Mouse (Mus musculus) MEL (cell line): Measurements from ENCODE around the gene Ddrgk1. TPM values are rescaled to one million over a fixed set of nuclear protein-coding genes. Genes with fewer than 3 reads are reported as not detected.

Experiments used
- DNase-seq: peaks from one replicate; pipeline ENCODE4 v3.0.0; 2011; ENCODE audit warnings: low read depth, low spot score
- H3K27ac ChIP-seq: 2 replicates; pipeline ENCODE4 v1.5.1; 2012; ENCODE audit warnings: low read depth, mild to moderate bottlenecking, control low read depth, low read length, moderate library complexity; ENCODE audit not compliant: control insufficient read depth
- H3K27me3 ChIP-seq, 2 experiments: fragments of 150-350 bp in 1 of 2; sonication (generic) in 1 of 2; 2 replicates each; pipeline ENCODE4 v1.6.1; 2012; ENCODE audit warnings: low read length in 2 of 2, mild to moderate bottlenecking in 2 of 2, improper control_type of control experiment in 1 of 2, moderate library complexity in 1 of 2; ENCODE audit not compliant: insufficient read depth in 2 of 2, control insufficient read depth in 1 of 2
- H3K36me3 ChIP-seq, 2 experiments: 2 replicates each; pipeline ENCODE4 v1.6.1; 2012 to 2014; ENCODE audit warnings: low read length in 2 of 2, improper control_type of control experiment in 1 of 2, inconsistent platforms in 1 of 2, mild to moderate bottlenecking in 1 of 2; ENCODE audit not compliant: insufficient read depth in 2 of 2, control insufficient read depth in 1 of 2
- H3K4me1 ChIP-seq, 2 experiments: fragments of 150-350 bp in 1 of 2; sonication (generic) in 1 of 2; 2 replicates each; pipeline ENCODE4 v1.6.1; 2012; ENCODE audit warnings: low read length in 2 of 2, improper control_type of control experiment in 1 of 2, mild to moderate bottlenecking in 1 of 2; ENCODE audit not compliant: insufficient read depth in 2 of 2, control insufficient read depth in 1 of 2
- H3K4me3 ChIP-seq, 2 experiments: fragments of 150-350 bp in 1 of 2; sonication (generic) in 1 of 2; 2 replicates each; pipeline ENCODE4 v1.5.1; 2012; ENCODE audit warnings: low read depth in 2 of 2, low read length in 2 of 2, mild to moderate bottlenecking in 2 of 2, moderate library complexity in 2 of 2, control low read depth in 1 of 2, improper control_type of control experiment in 1 of 2; ENCODE audit not compliant: control insufficient read depth in 1 of 2, insufficient read depth in 1 of 2
- H3K79me2 ChIP-seq: 2 replicates; pipeline ENCODE4 v1.6.1; 2012; ENCODE audit warnings: mild to moderate bottlenecking, low read length, moderate library complexity; ENCODE audit not compliant: control insufficient read depth, poor library complexity, insufficient read depth
- H3K9ac ChIP-seq: 2 replicates; pipeline ENCODE4 v1.6.1; 2012; ENCODE audit warnings: low read depth, mild to moderate bottlenecking, control low read depth, low read length, moderate library complexity; ENCODE audit not compliant: control insufficient read depth, poor library complexity, severe bottlenecking
- H3K9me3 ChIP-seq: fragments of 150-350 bp; sonication (generic); replicated peaks from 2 replicates; pipeline ENCODE4 v1.6.1; 2012; ENCODE audit warnings: mild to moderate bottlenecking, low read length, improper control_type of control experiment, moderate library complexity; ENCODE audit not compliant: insufficient read depth
- CTCF ChIP-seq, 3 experiments: IDR thresholded peaks in 2 of 3; conservative IDR thresholded peaks in 1 of 3; 2 replicates each; pipeline ENCODE4 v1.5.1; 2011 to 2012; ENCODE audit warnings: low read length in 3 of 3, low read depth in 2 of 3, mild to moderate bottlenecking in 2 of 3, improper control_type of control experiment in 1 of 3, inconsistent platforms in 1 of 3, mixed read lengths in 1 of 3, moderate library complexity in 1 of 3; ENCODE audit not compliant: control insufficient read depth in 1 of 3, insufficient read depth in 1 of 3, poor library complexity in 1 of 3, severe bottlenecking in 1 of 3
- GABPA ChIP-seq: IDR thresholded peaks from 2 replicates; pipeline ENCODE4 v1.6.1; 2012; ENCODE audit warnings: low read depth, mild to moderate bottlenecking, inconsistent platforms, low read length, improper control_type of control experiment, moderate library complexity
- GATA1 ChIP-seq: IDR thresholded peaks from 2 replicates; pipeline ENCODE4 v1.6.1; 2011; ENCODE audit warnings: low read depth, low read length, improper control_type of control experiment
- JUND ChIP-seq: IDR thresholded peaks from 2 replicates; pipeline ENCODE4 v1.6.1; 2011; ENCODE audit warnings: low read depth, mild to moderate bottlenecking, improper control_type of control experiment, low read length
- KAT2A ChIP-seq: conservative IDR thresholded peaks from 2 replicates; pipeline ENCODE4 v1.6.1; 2012; ENCODE audit warnings: low read depth, low read length, improper control_type of control experiment, inconsistent platforms
- MXI1 ChIP-seq: IDR thresholded peaks from 2 replicates; pipeline ENCODE4 v1.6.1; 2011; ENCODE audit warnings: mild to moderate bottlenecking, low read depth, low read length, improper control_type of control experiment
- MYB ChIP-seq: IDR thresholded peaks from 2 replicates; pipeline ENCODE4 v1.6.1; 2011; ENCODE audit warnings: mild to moderate bottlenecking, low read depth, low read length, improper control_type of control experiment
- NRF1 ChIP-seq: IDR thresholded peaks from 2 replicates; pipeline ENCODE4 v1.6.1; 2014; ENCODE audit warnings: low read depth, mild to moderate bottlenecking, inconsistent platforms, low read length, improper control_type of control experiment, moderate library complexity; ENCODE audit not compliant: poor library complexity, insufficient read depth, severe bottlenecking
- POLR2AphosphoS2 ChIP-seq: IDR thresholded peaks from 2 replicates; pipeline ENCODE4 v1.6.1; 2011; ENCODE audit warnings: low read length, improper control_type of control experiment
- RAD21 ChIP-seq: IDR thresholded peaks from 2 replicates; pipeline ENCODE4 v1.6.1; 2011; ENCODE audit warnings: mild to moderate bottlenecking, low read depth, low read length, improper control_type of control experiment
- RCOR1 ChIP-seq: IDR thresholded peaks from 2 replicates; pipeline ENCODE4 v1.6.1; 2012; ENCODE audit warnings: low read depth, mild to moderate bottlenecking, inconsistent platforms, low read length, improper control_type of control experiment
- SMC3 ChIP-seq: IDR thresholded peaks from 2 replicates; pipeline ENCODE4 v1.6.1; 2011; ENCODE audit warnings: low read depth, low read length, improper control_type of control experiment
- TAL1 ChIP-seq: IDR thresholded peaks from 2 replicates; pipeline ENCODE4 v1.6.1; 2012; ENCODE audit warnings: mild to moderate bottlenecking, inconsistent platforms, low read length, moderate library complexity, mixed read lengths
- TBP ChIP-seq: IDR thresholded peaks from 2 replicates; pipeline ENCODE4 v1.8.0; 2011; ENCODE audit warnings: low read depth, low read length, improper control_type of control experiment
- UBTF ChIP-seq: IDR thresholded peaks from 2 replicates; pipeline ENCODE4 v1.6.1; 2012; ENCODE audit warnings: low read depth, mild to moderate bottlenecking, inconsistent platforms, low read length, improper control_type of control experiment, moderate library complexity, borderline replicate concordance; ENCODE audit not compliant: insufficient read depth
- ZC3H11A ChIP-seq: IDR thresholded peaks from 2 replicates; pipeline ENCODE4 v1.6.1; 2012; ENCODE audit warnings: low read depth, mild to moderate bottlenecking, inconsistent platforms, low read length, improper control_type of control experiment
- ZMIZ1 ChIP-seq: IDR thresholded peaks from 2 replicates; pipeline ENCODE4 v1.6.1; 2012; ENCODE audit warnings: low read depth, mild to moderate bottlenecking, inconsistent platforms, low read length, improper control_type of control experiment, moderate library complexity
- polyA plus RNA-seq, 2 experiments: library from polyadenylated mRNA; stranded (reverse) in 1 of 2; unstranded in 1 of 2; fragments of >175 nt in 1 of 2; fragments of >200 nt in 1 of 2; gene quantifications; 2 replicates each; pipeline versions ENCODE4 v1.2.1 to v1.2.4; 2012; ENCODE audit warnings: low replicate concordance in 2 of 2, low read depth in 1 of 2; ENCODE audit not compliant: insufficient read length in 2 of 2, insufficient read depth in 1 of 2, missing spikeins in 1 of 2
- total RNA-seq: library from RNA; depleted of rRNA; stranded (reverse); fragments of 300-350 nt; gene quantifications from 2 replicates; pipeline ENCODE4 v1.2.3, GENCODE M21; 2012; rRNA removed

The Ddrgk1 gene
- total and polyA plus RNA-seq, 3 experiments = 52.7 to 73.6 TPM; not detected in 1

GRCm38 (mm10) chr2:130613091-130613490, 51.4 kb downstream of the Ddrgk1 start:
- Histone ChIP-seq H3K27ac (no peak overlapping the region), H3K4me1 (no peaks in the 10 kb centered on the region), H3K79me2 (peaks cover 1% of the 10 kb centered on the region; the same call in 1 of the 2 replicates), H3K27me3 (no peaks in the 10 kb centered on the region), H3K36me3 (peaks cover 0 to 14% of the 10 kb centered on the region in 2 experiments; a peak in 2 of 4 replicates), H3K9me3 (no peaks in the 10 kb centered on the region), H3K9ac (no peak overlapping the region), H3K4me3 (no peak overlapping the region)
- DNase-seq = peak; percentile 50
- TF ChIP-seq CTCF (IDR thresholded peaks at IDR 0.05 in 2 of 3, conservative IDR thresholded peaks at IDR 0.05 in 1 of 3; ENCODE audit: control insufficient read depth in 1 of 3, insufficient read depth in 1 of 3, low read depth in 2 of 3, low read length in 3 of 3, poor library complexity in 1 of 3, severe bottlenecking in 1 of 3) (peak; percentile 42 to 60 (median 42)), RCOR1 (no peak), TBP (no peak), GATA1 (no peak), RAD21 (peak; percentile 43), GABPA (no peak), SMC3 (peak; percentile 53), ZMIZ1 (no peak), POLR2AphosphoS2 (0 out of 2 replicates have a peak, but pooled peaks have one; percentile 37), TAL1 (no peak), UBTF (no peak), MYB (no peak), ZC3H11A (no peak), JUND (no peak), KAT2A (no peak), MXI1 (no peak), NRF1 (no peak)

Other genes with a start within 250 kb of the Ddrgk1 start
- gene Vps16, start 240.3 kb downstream of the Ddrgk1 start, total RNA-seq = 86.2 and 90.0 TPM in 2 replicates
- gene Vps16, start 240.3 kb downstream of the Ddrgk1 start, polyA plus RNA-seq = 100 to 1,000 TPM in 1 of 2 experiments, not detected in 1; 114 TPM
- 5.1 and 6.5 TPM in 2 replicates for gene Pced1a, start 240.0 kb downstream of the Ddrgk1 start, total RNA-seq
- 10 to 100 TPM in 1 of 2 experiments, not detected in 1; 13.7 TPM for gene Pced1a, start 240.0 kb downstream of the Ddrgk1 start, polyA plus RNA-seq
- gene Ptpra, start 214.4 kb downstream of the Ddrgk1 start, total RNA-seq = 28.1 and 33.0 TPM in 2 replicates
- 10 to 100 TPM in 1 of 2 experiments, not detected in 1; 68.3 TPM for gene Ptpra, start 214.4 kb downstream of the Ddrgk1 start, polyA plus RNA-seq
- 108 and 121 TPM in 2 replicates for gene Mrps26, start 100.9 kb downstream of the Ddrgk1 start, total RNA-seq
- 100 to 1,000 TPM in 1 of 2 experiments, not detected in 1; 154 TPM for gene Mrps26, start 100.9 kb downstream of the Ddrgk1 start, polyA plus RNA-seq
- gene Oxt, start 88.5 kb downstream of the Ddrgk1 start, total RNA-seq = not detected in 2 replicates
- under 1 TPM in 1 of 2 experiments, not detected in 1; 0.14 TPM for gene Oxt, start 88.5 kb downstream of the Ddrgk1 start, polyA plus RNA-seq
- gene Avp, start 82.1 kb downstream of the Ddrgk1 start, total RNA-seq = not detected in 2 replicates
- not detected for gene Avp, start 82.1 kb downstream of the Ddrgk1 start, polyA plus RNA-seq
- gene Fastkd5, start 34.6 kb downstream of the Ddrgk1 start, total RNA-seq = 13.6 and 15.3 TPM in 2 replicates
- gene Fastkd5, start 34.6 kb downstream of the Ddrgk1 start, polyA plus RNA-seq = 10 to 100 TPM in 1 of 2 experiments, not detected in 1; 11.7 TPM
- gene Ubox5, start 34.6 kb downstream of the Ddrgk1 start, total RNA-seq = 5.1 and 5.4 TPM in 2 replicates
- gene Ubox5, start 34.6 kb downstream of the Ddrgk1 start, polyA plus RNA-seq = 10 to 100 TPM in 1 of 2 experiments, not detected in 1; 11.2 TPM
- gene Lzts3, start 21.9 kb downstream of the Ddrgk1 start, total RNA-seq = 1.9 and 2.1 TPM in 2 replicates
- gene Lzts3, start 21.9 kb downstream of the Ddrgk1 start, polyA plus RNA-seq = 1 to 10 TPM in 1 of 2 experiments, not detected in 1; 4.5 TPM
- gene Itpa, start 3.0 kb upstream of the Ddrgk1 start, total RNA-seq = 130 and 137 TPM in 2 replicates
- gene Itpa, start 3.0 kb upstream of the Ddrgk1 start, polyA plus RNA-seq = 100 to 1,000 TPM in 1 of 2 experiments, not detected in 1; 102 TPM
- gene Slc4a11, start 32.9 kb upstream of the Ddrgk1 start, total RNA-seq = 0.13 and 0.31 TPM in 2 replicates
- 1 to 10 TPM in 1 of 2 experiments, not detected in 1; 1.6 TPM for gene Slc4a11, start 32.9 kb upstream of the Ddrgk1 start, polyA plus RNA-seq
- 5.4 and 6.1 TPM in 2 replicates for gene 4930402H24Rik, start 241.7 kb upstream of the Ddrgk1 start, total RNA-seq
- gene 4930402H24Rik, start 241.7 kb upstream of the Ddrgk1 start, polyA plus RNA-seq = 1 to 10 TPM in 1 of 2 experiments, not detected in 1; 6.2 TPM
- 5.7 and 6.3 TPM in 2 replicates for gene Atrn, start 241.8 kb upstream of the Ddrgk1 start, total RNA-seq
- gene Atrn, start 241.8 kb upstream of the Ddrgk1 start, polyA plus RNA-seq = 10 to 100 TPM in 1 of 2 experiments, 1 to 10 TPM in 1; 9.2 to 28.2 TPM